ENCODE assay signal across 1 mouse cellular context in the genomic region with DNA sequence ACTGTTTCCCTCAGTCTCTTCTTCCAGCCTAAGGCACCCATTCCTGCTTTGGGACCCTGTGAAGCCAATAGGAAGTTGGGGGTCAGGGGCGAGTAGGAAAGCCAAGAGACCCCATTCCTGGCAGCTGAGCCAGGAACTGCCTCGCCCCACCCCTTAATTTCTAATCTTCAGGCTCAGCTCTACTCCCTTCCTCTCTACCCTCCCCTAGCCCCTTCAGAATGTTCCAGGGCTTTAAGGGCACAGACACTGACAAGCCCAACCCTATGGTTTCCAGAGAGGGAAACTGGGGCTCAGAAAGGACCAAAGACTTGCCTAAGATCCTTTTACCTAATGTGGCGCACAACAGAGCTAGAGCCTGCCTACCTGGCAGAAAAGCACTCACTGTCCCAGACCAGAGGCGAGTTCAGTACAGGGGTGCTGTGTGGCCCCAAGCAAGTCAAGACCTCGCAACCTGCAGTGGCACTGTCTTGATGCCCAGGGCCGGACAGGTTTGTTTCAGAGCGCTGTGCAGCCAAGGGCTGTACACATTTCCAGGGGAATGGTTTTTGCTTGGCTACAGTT.
TF ChIP-seq lines count a peak whose summit lies in the region.

No protein-coding gene starts in this region.

TF ChIP-seq in ES-E14, 5 proteins besides CTCF, POLR2A, EP300 and RAD21:
- TF ChIP-seq MAFK (IDR thresholded peaks at IDR 0.05; ENCODE audit: insufficient read depth, low read depth, low read length) (no peak), ZC3H11A (IDR thresholded peaks at IDR 0.05; ENCODE audit: borderline replicate concordance, low read depth, low read length) (no peak), HCFC1 (IDR thresholded peaks at IDR 0.05; ENCODE audit: borderline replicate concordance, insufficient read depth, low read length) (no peak), ZNF384 (IDR thresholded peaks at IDR 0.05; ENCODE audit: low read depth, low read length) (no peak), CHD2 (IDR thresholded peaks at IDR 0.05; ENCODE audit: low read depth, low read length) (no peak)
